8 mouse cellular contexts compared by ENCODE assay signal in the genomic region with DNA sequence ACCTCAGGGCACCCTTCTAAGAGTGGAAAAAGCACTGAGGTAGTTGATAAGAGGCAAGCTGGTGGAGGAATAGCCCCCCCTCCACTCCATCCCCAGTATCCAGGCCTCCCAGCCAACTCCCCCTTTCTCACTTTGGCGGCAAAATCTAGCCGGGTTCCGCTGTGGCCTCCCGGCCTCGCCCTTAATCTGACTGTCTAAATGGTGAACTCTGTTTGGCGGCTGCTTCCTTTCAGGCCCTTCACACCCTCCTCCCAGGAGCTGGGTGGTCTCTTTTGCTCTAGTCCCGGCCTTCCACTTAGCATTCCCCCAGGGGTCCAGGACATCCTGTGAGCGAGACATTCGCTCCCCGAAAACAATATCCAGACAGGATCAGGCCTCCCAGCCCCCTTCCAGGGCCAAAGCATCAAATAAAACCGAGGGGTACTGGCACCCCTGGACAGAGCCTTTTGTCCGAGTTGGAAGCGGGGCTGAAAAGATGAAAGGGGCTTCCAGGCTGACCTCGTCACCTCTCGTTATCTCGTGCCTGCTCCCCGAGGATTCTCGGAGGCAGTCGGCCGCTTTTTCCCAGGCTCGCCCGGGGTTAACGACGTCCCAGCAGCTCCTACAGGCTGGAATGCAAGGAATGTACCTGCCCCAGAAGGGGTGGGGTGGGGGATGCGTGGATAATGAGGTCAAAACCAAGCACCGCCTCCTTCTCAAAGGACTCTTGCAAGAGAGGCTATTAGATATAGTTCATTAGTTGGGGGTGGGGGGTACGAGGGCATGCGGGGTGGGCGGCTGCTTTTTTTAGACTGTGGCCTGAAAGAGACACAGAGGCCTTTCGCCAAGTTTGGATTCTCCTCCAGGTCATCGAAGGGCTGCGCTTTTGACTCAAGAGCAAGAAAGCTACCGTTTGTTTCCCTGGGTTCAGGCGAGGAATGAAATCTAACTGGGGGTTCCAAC. TPM values are rescaled to one million over a fixed set of nuclear protein-coding genes. Genes with fewer than 3 reads are reported as not detected.
DNase-seq lines count a peak whose midpoint lies in the region; ATAC-seq lines count a peak whose summit lies in the region.

No protein-coding gene starts in this region.

- WGBS in hindbrain, embryonic 10.5 days = 1% methylated on average over 34 of the region's 34 CpGs
- WGBS in limb, embryonic 12.5 days = 4% methylated on average over 34 of the region's 34 CpGs
- WGBS in midbrain, embryonic 14.5 days = 2% methylated on average over 34 of the region's 34 CpGs

- peaks cover 62% of the 10 kb centered on the region for H3K4me1 ChIP-seq in erythroblast, embryonic 14.5 days (ENCODE audit: control insufficient read depth)
- peaks cover 44% of the 10 kb centered on the region for H3K4me1 ChIP-seq in hindbrain, embryonic 10.5 days (replicated peaks)
- H3K4me1 ChIP-seq in limb, embryonic 12.5 days (replicated peaks) = peaks cover 15% of the 10 kb centered on the region
- peaks cover 6% of the 10 kb centered on the region; the same call in 1 of the 2 replicates for H3K4me1 ChIP-seq in midbrain, embryonic 14.5 days (ENCODE audit: control insufficient read depth, insufficient read depth, low read length)

- H3K4me2 ChIP-seq in limb, embryonic 12.5 days = peak overlapping the region; percentile 52
- H3K4me2 ChIP-seq in midbrain, embryonic 14.5 days (ENCODE audit: low read length) = peak overlapping the region; percentile 33

- no peaks in the 10 kb centered on the region; the same call in 1 of the 2 replicates for H3K36me3 ChIP-seq in erythroblast, embryonic 14.5 days (ENCODE audit: control insufficient read depth)
- H3K36me3 ChIP-seq in hindbrain, embryonic 10.5 days = no peaks in the 10 kb centered on the region
- H3K36me3 ChIP-seq in limb, embryonic 12.5 days = no peaks in the 10 kb centered on the region
- no peaks in the 10 kb centered on the region for H3K36me3 ChIP-seq in midbrain, embryonic 14.5 days (ENCODE audit: control insufficient read depth, insufficient read depth, low read length)

- peak; percentile 91 for DNase-seq in hindbrain, embryonic 10.5 days (ENCODE audit: low spot score)
- DNase-seq in midbrain, embryonic 14.5 days = peak; percentile 68
- no peak for DNase-seq in thymus, postnatal 0 days (ENCODE audit: low spot score)

- ATAC-seq in erythroblast, adult 5-6 weeks (replicated peaks; ENCODE audit: low FRiP score, poor library complexity, severe bottlenecking) = no peak
- ATAC-seq in limb, embryonic 12.5 days (ENCODE audit: insufficient number of reproducible peaks, insufficient read depth, low FRiP score, low TSS enrichment, low read depth) = 0 out of 2 replicates have a peak, but pooled peaks have one; percentile 65
- ATAC-seq in midbrain, embryonic 14.5 days (ENCODE audit: low FRiP score, low TSS enrichment) = no peak
- ATAC-seq in frontal cortex, adult (ENCODE audit: low TSS enrichment) = no peak
- ATAC-seq in megakaryocyte-erythroid progenitor cell, adult 5-6 weeks (replicated peaks; ENCODE audit: low FRiP score, low TSS enrichment, poor library complexity, severe bottlenecking) = no peak

- H3K9me3 ChIP-seq in erythroblast, embryonic 14.5 days (ENCODE audit: control insufficient read depth, low read length) = peaks cover 22% of the 10 kb centered on the region
- H3K9me3 ChIP-seq in hindbrain, embryonic 10.5 days = peaks cover 10% of the 10 kb centered on the region
- H3K9me3 ChIP-seq in limb, embryonic 12.5 days = no peaks in the 10 kb centered on the region
- H3K9me3 ChIP-seq in midbrain, embryonic 14.5 days (ENCODE audit: control insufficient read depth, low read length) = no peaks in the 10 kb centered on the region

- peaks cover 45% of the 10 kb centered on the region for H3K27me3 ChIP-seq in erythroblast, embryonic 14.5 days (ENCODE audit: control insufficient read depth)
- no peaks in the 10 kb centered on the region for H3K27me3 ChIP-seq in hindbrain, embryonic 10.5 days (ENCODE audit: insufficient read depth, poor library complexity, severe bottlenecking)
- no peaks in the 10 kb centered on the region for H3K27me3 ChIP-seq in limb, embryonic 12.5 days
- H3K27me3 ChIP-seq in midbrain, embryonic 14.5 days (ENCODE audit: control insufficient read depth, insufficient read depth, low read length) = no peaks in the 10 kb centered on the region

- peak overlapping the region; percentile 89 for H3K27ac ChIP-seq in hindbrain, embryonic 10.5 days
- peak overlapping the region; percentile 87 for H3K27ac ChIP-seq in limb, embryonic 12.5 days
- no peak overlapping the region for H3K27ac ChIP-seq in midbrain, embryonic 14.5 days (replicated peaks; ENCODE audit: low read depth, low read length)

- peak overlapping the region; percentile 4 for H3K4me3 ChIP-seq in erythroblast, embryonic 14.5 days (replicated peaks)
- peak overlapping the region; percentile 40 for H3K4me3 ChIP-seq in hindbrain, embryonic 10.5 days
- peak overlapping the region; percentile 24 for H3K4me3 ChIP-seq in limb, embryonic 12.5 days (replicated peaks)
- H3K4me3 ChIP-seq in midbrain, embryonic 14.5 days (replicated peaks; ENCODE audit: low read depth, low read length) = no peak overlapping the region

- H3K9ac ChIP-seq in limb, embryonic 12.5 days (replicated peaks) = peak overlapping the region; percentile 54
- no peak overlapping the region; the same call in 1 of the 2 replicates for H3K9ac ChIP-seq in midbrain, embryonic 14.5 days (replicated peaks; ENCODE audit: low read length)

RNA-seq across cellular contexts. Expression of a gene that starts 39.4 kb away (rescaled TPM):
- 72.6 and 76.6 TPM in 2 replicates for polyA plus RNA-seq in erythroblast, embryonic 14.5 days (2012)
- 342 and 357 TPM in 2 replicates for total RNA-seq in erythroblast, adult 5-6 weeks (2015; ENCODE audit: low replicate concordance)
- 725 and 933 TPM in 2 replicates for total RNA-seq in erythroblast, adult 5-6 weeks (2017; ENCODE audit: low replicate concordance)
- 25.0 and 30.5 TPM in 2 replicates for polyA plus RNA-seq in hindbrain, embryonic 10.5 days (2016; fragmentation: Nextera tagmentation; extraction: Ambion mirVana)
- polyA plus RNA-seq in limb, embryonic 12.5 days (2016; fragmentation: Nextera tagmentation; extraction: Ambion mirVana) = 21.4 and 24.2 TPM in 2 replicates
- 10.1 and 10.3 TPM in 2 replicates for polyA plus RNA-seq in midbrain, embryonic 14.5 days (2014; fragmentation: Nextera tagmentation; extraction: Ambion mirVana)
- polyA plus RNA-seq in thymus, postnatal 0 days (2015; fragmentation: Nextera tagmentation; extraction: Ambion mirVana) = 78.6 and 81.4 TPM in 2 replicates
- total RNA-seq in megakaryocyte-erythroid progenitor cell, adult 5-6 weeks (2014; fragmentation: Nextera tagmentation) = 33.2 and 48.8 TPM in 2 replicates
- 96.9 and 106 TPM in 2 replicates for total RNA-seq in megakaryocyte-erythroid progenitor cell, adult 5-6 weeks (2017)
